Mouse (Mus musculus) thymus, postnatal 10 days (tissue): Measurements from ENCODE around the gene Mboat1.

Experiments used
- DNase-seq, 2 experiments: peaks; one replicate each; pipeline ENCODE4 v3.0.0; 2021; ENCODE audit warnings: low spot score in 2 of 2

Gene Mboat1

DNA sequence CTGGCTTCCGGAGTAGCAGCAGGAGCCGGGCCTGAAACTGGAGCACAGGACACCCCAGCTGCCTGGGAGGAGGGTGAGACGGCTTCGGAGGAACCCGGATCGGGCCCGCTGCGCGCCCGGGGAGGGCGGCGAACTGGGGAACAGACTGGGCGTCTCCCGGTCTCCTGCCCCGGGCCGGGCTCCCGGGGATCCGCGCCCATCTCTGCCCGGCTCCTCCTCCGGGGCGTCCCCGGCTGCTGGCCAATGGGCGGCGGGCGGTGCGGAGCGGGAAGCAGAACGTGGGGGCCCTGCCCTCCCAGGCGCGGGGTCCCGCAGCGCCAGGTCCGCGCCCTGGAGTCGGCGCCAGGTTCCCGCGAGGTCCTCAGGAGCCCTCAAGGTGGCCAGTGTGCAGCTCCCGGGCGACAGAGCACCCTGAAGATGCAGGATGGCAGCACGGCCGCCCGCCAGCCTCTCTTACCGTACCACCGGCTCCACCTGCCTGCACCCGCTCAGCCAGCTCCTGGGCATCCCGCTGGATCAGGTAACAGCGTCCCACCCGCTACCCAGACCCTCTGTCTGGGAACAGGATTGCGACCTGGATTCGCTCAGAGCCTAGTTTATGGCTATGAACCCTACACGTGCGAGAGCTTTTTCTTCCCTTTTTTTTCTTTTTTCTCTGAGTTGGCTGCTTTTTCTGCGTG, at the start of gene Mboat1:
Mboat1 (plus strand) TSS at position 247 of the 680 bp plus-strand sequence.
- DNase-seq: peak; percentile 59 to 67

DNA sequence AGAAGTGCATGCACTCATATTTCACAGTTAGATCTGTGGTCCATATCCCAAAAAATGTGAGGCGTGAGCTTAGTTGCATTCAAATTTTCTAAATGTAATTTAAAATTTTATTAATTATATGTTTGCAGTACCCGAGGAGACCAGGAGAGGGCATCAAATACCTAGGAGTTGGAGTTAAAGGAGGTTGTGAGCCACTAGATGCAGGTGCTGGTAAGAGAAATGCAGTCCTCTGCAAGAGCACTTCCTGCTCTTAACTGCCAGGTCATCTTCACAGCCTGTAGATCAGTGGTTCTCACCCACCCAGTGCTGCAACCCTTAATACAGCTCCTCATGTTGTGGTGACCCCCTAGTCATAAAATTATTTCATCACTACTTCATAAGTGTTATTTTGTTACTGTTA, 43.2 kb upstream of the Mboat1 start:
- peak in 1 of 2 experiments; percentile 10 for DNase-seq

- no peak for DNase-seq
Measured at GRCm38 (mm10) chr13:30095851-30096250, 40.4 kb upstream of the Mboat1 start.

DNA sequence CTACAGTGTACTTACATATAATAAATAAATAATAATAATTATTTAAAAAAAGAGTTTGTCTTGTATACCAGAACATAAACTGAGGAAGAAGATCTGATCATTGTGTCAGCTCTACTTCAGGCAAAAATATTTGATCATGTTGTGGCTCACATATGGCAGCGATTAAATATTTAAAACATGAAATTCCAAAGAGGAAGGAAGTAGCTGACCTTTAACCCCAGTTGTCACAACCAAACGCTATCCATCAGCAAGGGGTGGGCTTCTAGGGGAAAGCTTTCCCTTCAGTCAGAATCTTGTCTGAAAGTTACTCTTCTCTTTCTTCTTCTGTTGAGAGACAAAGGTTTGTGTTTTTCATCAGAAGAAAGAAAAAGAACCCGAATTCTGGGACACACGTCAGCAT, 39.8 kb upstream of the Mboat1 start:
- DNase-seq: no peak

- no peak for DNase-seq
Measured at GRCm38 (mm10) chr13:30109001-30109600, 27.2 kb upstream of the Mboat1 start.

DNA sequence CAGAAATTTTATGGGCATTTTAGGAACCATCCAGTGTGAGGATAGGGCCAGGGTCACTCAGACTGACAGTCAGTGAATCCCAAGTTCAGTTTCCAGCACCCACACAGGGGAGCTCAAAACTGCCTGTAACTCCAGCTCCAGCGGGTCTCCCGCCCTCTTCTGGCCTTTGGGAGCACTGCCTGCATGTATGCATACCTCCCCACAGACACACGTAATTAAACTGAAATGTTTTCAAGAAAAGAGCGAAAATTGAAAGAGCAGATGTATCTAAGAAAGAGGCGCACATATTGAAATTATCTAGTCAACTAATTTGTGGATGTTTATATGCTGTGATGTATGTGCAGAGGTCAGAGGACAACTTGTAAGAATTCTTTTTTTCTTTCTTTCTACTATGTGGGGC, 20.5 kb upstream of the Mboat1 start:
- DNase-seq: no peak

DNA sequence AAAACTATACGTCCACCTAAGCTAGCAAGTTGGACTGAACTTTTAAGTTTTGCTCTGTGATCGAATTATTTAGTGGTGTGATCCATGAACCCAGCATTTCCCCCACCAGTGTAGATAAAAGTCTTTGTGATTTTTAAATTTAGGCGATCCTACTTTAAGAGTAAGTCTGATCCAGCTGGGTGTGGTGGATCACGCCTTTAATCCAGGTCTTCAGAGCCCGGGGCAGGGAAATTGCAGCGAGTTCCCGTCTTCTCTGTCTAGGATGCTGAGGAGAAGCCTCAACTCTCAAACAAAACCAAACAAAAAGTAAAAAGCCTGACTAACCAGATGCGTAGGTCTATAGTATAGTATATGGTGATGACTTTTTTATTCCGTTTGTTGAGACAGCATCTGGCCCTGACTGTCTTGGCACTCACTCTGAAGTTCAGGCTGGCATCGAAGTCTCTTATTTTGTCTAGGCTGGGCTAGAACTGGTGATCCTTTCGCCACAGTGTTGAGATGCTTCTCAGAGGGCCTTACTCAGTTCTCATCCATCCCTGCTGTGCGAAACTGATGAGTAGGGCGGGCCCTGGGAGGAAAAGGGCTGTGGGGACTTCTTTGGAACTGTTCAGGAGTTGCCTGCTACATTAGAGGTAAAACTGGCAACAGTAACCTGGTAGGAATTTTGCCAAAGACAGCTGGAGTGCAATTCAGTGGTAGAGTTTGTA, 787 bp downstream of the Mboat1 start:
- no peak for DNase-seq

DNA sequence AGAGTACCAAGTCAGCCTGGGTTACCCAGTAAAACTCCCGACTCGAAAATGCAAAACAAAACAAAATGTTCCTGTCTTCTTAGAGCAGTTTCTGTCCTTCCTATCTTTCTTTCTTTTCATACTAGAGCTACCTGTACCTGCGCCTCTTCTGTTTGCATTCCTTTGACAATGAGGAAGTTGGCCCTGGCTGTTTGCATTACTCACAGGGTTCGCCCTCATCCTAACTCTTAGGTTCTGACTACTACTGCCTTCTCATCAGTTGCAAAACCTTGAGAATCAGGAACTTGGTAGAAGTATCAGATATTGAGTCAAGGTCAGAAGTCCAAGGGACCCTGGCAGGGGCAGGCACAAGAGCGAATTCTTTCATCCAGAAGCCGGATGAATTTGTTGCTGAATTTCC, 1.7 kb downstream of the Mboat1 start:
- no peak for DNase-seq

DNA sequence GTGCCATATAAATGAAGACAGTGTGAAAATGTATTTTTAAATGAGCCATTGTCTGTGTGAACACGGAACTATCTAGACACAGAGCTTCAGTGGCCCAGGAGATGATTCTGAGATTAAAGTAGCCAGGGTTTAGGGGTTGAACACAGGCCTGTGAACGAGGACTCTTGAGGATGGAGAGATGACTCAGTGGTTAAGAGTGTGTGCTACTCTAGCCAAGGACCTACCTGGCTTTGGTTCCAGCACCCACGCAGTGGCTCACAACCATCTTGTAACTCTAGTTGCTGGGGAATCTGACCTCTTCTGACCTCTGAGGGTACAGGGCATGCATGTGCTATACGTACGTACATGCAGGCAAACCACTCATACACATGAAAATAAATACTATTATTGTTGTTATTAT, 3.9 kb downstream of the Mboat1 start:
- no peak for DNase-seq

DNA sequence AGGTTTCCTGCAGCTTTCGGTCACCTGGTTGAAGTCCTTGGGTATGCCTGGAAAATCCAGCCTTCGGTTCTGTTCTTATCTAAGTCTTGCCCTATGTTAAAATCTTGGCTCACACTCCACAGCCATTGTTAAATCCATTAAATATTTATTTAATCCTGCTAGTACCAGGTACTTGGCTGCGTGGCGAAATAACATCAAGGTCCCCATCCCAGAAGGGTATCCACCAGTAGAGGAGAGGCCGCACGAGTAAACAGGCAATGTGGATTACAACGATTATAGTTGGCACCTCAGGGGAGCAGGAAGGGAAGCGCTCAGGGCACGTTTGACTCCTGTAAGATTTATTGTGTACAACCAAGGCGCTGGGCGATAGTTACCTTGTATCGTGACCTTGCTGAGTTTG, 4.4 kb downstream of the Mboat1 start:
- DNase-seq: no peak

DNA sequence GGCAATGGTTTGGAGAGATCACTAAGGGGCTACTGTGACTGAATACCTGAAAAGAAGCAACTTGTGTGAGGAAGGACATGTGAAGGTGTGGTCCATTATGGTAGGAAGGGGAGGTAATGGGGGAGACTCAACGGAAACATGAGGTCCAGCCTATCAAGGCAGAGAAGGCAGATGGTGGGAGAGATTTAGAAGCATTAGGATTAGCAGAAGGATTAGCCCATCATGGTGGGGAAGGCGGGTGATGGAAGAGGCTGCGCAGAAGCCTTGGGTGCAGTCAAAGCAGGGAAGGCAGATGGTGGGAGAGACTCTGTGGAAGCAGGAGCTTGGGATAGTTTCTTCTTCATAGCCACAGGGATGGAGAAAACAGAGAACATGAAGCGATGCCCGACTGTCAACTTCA, 5.7 kb downstream of the Mboat1 start:
- no peak for DNase-seq

GRCm38 (mm10) chr13:30146468-30146867, 10.2 kb downstream of the Mboat1 start:
- DNase-seq: no peak

DNA sequence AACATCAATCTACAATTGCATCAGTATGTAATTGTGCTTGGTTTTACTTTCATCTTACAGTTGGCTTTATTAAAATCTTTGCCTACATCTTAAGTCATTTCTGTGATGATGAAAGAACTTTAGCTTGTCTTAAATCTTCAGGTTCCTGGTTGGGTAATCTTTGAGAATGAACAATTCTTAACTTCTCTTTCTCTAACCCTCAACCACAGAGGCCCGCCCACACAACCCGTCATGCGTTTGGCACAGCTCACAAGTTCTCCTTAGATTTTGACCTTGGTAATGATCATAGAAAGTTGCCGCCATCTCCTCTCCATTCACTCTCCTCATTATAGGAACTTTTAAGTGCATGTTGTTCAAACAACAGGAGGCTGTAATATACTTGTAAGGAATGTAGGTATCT, 18.0 kb downstream of the Mboat1 start:
- peak; percentile 18 to 26 for DNase-seq

DNA sequence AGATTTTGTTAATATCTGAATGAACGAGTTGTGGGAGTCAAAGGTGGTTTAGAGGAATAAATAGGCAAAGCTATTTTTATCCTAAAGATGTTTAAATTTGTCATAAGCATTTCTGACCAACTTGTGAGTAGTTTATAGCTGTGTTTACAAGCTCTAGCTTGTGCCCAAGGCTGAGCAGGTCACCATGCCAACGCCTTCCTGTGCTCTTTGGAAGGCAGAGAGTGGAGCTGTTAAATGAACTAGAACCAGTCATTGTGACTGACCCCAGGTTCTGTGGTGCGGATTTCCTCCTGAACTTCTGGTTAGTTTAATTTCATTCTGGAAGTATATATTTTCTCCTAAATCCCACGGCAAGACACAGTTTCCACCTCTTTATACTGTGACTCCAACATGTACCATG, 23.3 kb downstream of the Mboat1 start:
- no peak for DNase-seq

- DNase-seq: no peak
Measured at GRCm38 (mm10) chr13:30163521-30163920, 27.2 kb downstream of the Mboat1 start.

GRCm38 (mm10) chr13:30166138-30167090, 30.1 kb downstream of the Mboat1 start:
- peak in 1 of 2 experiments; percentile 7 for DNase-seq

DNA sequence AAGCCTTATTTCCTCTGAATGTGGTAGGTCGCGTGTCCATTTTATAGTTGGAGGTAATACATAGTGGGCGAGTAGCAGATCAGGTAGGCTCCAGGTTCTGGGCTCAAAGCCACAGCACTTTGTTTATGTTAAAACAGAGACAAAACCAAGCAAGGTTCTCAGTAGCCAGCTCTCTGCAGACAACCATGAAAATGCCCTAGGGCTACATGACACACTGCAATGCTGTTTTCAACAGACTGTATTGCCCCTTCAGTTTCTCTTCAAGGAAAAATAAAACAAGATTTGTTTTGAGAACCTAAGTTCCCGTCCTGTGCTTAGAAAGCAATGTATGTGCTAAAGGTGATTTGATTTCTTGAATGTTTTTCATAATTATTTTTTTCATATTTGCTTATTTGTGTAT, 31.2 kb downstream of the Mboat1 start:
- DNase-seq: no peak

DNA sequence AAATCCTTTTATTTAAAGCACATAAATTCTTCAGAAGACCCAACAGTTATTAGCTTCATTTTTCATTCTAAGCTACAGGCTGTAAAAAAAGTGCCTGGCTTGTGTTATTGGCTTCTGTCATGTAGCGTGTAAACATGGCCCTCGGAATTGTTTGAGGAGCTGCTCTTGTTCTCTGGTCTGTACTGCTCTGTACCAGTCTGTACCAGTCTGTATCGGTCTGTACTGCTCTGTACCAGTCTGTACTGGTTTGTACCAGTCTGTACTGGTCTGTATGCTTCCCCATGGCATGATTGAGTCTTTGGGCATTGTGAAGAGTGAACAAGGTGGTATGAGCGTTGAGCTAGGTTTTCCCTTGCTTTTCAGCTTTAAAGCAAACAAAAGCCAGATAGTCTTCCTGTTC, 32.5 kb downstream of the Mboat1 start:
- DNase-seq: no peak

DNA sequence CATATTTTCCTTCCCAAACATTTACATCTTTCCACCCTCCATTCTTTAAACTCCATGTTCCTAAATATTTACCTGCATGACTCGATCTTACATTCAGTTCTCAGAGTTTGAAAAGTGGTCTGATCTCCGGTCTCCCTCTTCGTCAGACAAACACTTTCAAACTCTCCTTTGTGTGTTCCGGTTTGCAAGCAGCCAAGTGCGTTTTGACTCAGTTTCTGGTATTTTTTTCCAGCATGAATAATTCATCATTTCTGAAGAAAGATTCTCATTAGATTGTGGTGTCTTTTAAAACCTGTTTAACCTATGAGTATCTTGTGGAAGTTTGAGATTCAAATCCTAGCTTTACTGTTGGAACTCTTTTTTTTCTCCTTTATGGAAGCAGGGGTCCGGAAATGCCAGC, 33.8 kb downstream of the Mboat1 start:
- no peak for DNase-seq

DNA sequence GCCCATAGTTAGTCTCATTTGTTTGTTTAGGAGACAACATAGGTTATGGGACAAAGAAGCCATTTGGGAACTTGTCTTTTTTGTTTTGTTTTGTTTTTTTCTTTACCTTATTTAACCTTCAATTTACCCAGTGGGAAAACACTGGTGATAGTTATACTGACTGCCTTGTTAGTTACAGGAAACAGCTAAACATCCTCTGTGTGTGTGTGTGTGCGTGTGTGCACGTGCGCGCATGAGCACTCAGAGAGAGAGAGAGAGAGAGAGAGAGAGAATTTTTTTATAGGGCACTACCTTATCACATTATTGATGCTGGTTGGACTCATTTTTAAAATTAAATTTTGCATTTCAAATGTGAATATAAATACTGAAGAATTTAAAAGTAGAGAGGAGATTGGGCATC, 38.3 kb downstream of the Mboat1 start:
- DNase-seq: no peak

DNA sequence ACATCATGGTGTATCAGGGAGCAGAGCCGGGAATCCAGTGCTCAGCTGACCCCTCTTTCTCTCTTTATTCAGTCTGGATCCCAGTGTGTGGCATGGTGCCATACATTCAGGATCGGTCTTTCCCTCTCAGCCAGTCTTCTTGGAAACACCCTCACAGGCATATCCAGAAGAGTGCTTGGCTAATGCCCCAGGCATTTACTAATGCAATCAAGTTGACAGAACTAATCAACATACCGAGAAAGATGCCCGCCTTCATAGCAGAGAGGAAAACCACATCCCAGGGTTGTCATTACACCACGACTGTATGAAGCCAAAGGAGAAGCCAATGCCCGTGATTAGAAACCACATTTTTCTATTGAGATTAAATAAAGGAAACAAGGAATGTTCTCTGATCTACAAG, 41.1 kb downstream of the Mboat1 start:
- DNase-seq: no peak

DNA sequence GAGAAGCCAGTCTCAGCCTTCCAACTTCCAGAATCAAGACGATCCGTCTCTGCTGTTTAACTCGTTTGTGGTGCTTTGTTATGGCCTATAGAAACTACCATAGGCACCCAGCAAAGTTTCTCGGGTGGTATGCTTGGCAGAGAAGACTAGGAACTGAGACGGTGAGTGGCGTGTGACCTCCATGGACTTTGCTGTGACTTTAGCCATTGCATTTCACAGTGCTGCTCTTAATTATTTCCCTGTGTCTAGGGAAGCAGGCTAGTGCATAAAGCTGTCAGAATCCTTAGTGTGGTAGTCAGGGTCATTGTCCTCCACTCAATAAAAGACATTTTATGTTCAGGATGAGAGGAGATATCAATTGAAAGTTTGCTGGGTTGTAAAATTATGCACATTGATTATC, 49.3 kb downstream of the Mboat1 start:
- DNase-seq: no peak
